Mouse (Mus musculus): Measurements from ENCODE around the gene Osbpl8.

Gene Osbpl8

DNA sequence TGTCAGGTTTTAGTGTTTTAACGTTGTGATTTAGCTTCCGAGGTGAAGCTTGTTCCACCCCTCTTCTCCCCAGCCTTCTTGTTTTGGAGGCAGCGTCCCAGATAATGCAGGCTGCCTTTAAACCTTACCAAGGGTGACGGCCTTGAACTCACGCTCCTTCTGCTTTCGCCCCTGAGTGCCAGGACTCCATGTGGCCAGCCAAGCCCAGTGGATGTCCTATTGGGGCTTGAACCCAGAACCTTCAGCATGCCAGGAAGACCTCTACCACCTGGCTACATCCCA is 70.7 kb downstream of the Osbpl8 start:
- DNase-seq (ENCODE audit: low spot score) = no peak

- DNase-seq (ENCODE audit: low spot score) = no peak
Measured at GRCm38 (mm10) chr10:111237434-111237833, 72.9 kb downstream of the Osbpl8 start.

- DNase-seq (ENCODE audit: low spot score) = no peak
Measured at GRCm38 (mm10) chr10:111242677-111243076, 78.1 kb downstream of the Osbpl8 start.

DNA sequence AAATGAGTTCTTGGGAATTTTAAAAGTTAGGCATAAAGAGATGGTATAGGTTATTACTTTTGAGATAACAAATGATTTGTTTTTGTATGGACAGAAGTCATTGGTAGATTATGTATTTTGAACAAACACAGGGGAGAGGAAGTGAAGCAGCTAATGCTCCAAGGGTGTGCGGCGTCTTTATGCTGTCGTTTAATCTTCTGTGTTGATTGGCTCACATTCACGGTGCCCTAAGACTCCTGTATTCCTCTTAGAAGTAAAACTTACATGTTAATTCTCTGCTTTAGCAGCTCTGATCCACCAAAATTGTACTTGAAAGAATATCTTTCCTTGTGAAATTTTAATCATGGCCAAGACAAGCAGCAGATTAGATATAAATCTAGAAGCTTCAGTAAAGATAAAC is 83.1 kb downstream of the Osbpl8 start:
- DNase-seq (ENCODE audit: low spot score) = no peak

DNA sequence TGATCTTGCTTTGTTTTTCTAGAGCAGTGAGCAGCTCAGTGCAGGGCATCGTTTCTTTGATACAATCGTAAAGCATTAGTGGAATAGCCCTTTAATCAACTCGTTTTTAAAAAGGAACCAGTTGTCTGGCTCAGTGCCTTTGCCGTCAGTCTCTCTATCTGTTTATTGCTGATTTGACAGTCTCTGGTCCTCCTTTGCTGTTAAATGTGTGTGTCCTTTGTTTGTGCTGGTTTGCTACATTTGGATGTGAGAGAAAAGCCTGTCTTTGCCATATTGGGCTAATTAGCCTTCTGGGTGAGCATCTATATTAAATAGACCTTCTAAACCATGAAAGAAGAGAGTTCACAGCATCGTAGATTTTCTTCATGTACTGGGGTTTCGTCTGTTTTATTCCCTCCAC is 83.6 kb downstream of the Osbpl8 start:
- no peak for DNase-seq (ENCODE audit: low spot score)

DNA sequence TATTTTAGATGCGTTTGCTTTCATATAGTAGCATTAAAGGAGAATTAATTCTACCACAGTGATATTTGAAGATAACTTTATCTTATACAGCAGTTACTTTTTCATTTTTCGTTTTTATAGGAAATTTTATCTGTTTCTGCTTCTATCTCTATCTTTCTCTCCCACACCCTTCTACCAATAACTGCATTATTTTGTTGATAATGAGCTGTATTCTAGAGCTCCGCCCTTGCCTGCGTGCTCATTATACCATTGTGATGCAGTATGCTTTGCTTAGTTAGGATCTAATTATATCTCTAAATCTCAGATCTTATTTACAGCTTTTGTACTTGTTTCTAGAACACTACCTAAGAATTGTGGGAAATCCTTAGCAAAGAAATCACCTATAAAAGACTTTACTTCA is 85.6 kb downstream of the Osbpl8 start:
- no peak for DNase-seq (ENCODE audit: low spot score)

GRCm38 (mm10) chr10:111251666-111252065 is 87.1 kb downstream of the Osbpl8 start:
- DNase-seq (ENCODE audit: low spot score) = no peak

- no peak for DNase-seq (ENCODE audit: low spot score)
Measured at GRCm38 (mm10) chr10:111255228-111255627, 90.7 kb downstream of the Osbpl8 start.

- no peak for DNase-seq (ENCODE audit: low spot score)
Measured at GRCm38 (mm10) chr10:111256156-111256555, 91.6 kb downstream of the Osbpl8 start.

DNA sequence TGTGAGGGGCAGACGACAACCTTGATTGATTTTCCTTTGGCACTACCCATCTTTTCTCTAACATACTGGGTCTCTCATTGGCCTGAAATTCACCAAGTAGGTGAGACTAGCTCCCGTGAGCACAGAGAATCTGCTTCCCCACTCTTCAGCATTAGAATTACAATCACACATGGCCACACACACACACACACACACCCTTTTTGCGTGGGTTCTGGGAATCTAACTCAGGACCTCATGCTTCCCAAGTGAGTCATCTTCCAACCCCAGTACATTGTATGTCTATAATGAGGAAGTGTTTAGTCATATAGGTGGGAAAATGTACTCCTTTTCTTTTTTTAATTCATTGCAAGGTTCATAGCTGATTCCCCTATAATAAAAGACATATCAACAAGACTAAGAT is 92.8 kb downstream of the Osbpl8 start:
- DNase-seq (ENCODE audit: low spot score) = no peak

- no peak for DNase-seq (ENCODE audit: low spot score)
Measured at GRCm38 (mm10) chr10:111258256-111258655, 93.7 kb downstream of the Osbpl8 start.

- DNase-seq (ENCODE audit: low spot score) = no peak
Measured at GRCm38 (mm10) chr10:111271687-111272086, 107.1 kb downstream of the Osbpl8 start.

- DNase-seq (ENCODE audit: low spot score) = no peak
Measured at GRCm38 (mm10) chr10:111272905-111273304, 108.4 kb downstream of the Osbpl8 start.

DNA sequence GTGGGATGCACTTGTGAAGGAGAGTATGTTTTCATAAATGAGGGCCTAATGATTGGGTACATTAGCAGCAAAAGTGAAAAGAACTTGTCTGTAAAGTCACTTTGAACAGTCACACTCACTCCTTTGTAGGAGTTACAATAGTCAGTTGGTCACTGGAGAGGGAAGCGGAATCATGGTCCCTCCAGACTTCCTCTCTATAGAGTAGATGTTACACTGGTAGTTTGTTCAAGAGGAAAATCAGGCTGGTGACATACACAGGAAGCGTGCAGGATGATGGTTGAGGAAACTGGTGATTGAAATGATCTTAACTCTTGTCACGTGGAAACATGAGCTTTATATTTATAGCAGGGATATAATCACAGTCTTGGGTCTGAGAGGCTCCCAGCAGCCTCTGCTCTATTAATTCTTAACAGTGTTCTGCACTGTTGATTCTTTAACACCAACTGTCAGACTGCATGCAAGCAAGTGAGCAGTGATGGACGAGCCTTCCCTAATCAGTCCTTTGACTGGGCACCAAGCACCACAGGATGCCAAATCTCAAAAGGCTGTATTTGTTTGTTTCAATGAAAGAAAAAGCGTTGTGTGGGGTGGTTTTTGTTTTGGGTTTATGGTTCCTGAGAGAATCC is 109.0 kb downstream of the Osbpl8 start:
- no peak for DNase-seq (ENCODE audit: low spot score)

DNA sequence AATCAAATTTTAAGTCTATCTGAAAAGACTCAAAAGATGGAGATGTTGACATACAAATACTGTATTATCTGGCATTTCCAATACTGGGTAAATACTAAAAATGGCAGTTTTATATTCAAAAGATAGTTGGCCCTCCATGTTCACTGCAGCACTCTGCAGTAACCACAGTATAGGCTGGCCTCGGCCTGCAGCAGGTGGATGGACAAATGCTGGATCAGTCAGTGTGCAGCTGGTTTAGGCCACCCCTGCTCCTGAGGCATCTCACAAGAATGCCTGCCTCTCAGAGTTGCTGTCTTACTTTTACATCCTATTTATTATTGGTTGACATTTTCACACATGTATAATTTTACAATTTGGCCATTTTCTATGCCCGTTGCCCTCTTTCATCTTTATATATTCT is 111.3 kb downstream of the Osbpl8 start:
- no peak for DNase-seq (ENCODE audit: low spot score)

DNA sequence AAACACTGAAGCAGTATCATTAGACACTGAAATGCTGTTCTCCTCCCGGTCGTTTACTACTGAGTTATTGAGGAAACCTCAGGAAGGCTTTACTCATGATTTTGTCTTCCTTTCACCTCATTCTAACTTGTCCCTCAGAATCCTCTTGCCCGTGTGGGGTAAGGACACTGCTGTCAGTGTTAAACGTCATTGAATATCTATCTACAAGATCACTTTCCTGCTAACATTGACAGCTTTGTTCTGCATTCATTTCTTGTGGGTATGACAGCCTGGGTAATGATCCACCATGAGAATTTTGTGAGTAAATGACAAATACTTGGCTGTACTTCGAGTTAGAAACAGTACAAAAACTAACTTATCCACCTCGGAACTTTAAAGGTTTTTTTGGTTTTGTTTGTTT is 133.1 kb downstream of the Osbpl8 start:
- no peak for DNase-seq (ENCODE audit: low spot score)

DNA sequence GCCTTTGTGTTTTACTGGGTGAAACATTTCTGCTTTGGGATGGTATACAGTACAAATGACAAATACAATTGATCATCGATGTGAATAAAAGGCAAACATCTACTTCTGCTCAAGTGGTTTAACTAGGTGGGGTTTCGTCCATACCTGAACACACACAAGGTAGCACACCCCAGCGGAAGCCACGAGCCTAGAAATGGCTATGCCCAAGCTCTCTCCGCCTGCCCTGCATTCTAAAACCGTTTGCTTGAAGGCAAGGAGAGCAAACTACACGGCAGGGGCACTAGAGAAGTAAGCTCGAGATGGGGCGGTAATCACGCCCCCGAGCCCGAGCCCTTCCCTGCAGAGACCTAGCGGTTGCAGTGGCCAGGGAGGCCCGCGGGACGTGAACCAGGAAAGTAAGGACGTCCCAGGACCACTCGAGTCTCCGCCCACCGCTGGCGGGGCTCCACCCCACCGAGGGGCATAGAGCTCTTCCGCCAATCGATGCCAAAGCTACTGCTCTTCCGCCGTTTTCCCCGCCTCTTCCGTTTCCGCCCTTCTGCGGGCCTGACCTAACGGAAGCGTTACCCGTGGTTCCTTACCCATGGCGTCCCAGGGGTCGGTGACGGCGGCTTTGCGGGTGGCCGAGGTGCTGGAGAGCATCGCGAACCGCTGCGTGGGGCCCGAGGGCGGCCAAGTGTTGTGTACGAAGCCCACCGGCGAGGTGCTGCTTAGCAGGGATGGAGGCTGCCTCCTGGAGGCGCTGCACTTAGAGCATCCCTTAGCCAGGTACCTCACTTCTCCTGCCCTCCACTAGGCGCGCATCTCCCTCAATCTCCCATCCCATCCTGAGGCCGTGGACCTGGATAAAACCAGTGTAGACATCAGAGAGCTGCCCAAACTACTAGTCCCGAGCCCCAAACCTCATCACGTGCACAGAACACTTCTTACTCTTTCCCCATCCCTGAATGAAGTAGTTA is 133.9 kb downstream of the Osbpl8 start, which contains the start of gene Bbs10:
Bbs10 (plus strand) TSS at position 540 of the 959 bp plus-strand sequence.
- peak; percentile 96 for DNase-seq (ENCODE audit: low spot score)

DNA sequence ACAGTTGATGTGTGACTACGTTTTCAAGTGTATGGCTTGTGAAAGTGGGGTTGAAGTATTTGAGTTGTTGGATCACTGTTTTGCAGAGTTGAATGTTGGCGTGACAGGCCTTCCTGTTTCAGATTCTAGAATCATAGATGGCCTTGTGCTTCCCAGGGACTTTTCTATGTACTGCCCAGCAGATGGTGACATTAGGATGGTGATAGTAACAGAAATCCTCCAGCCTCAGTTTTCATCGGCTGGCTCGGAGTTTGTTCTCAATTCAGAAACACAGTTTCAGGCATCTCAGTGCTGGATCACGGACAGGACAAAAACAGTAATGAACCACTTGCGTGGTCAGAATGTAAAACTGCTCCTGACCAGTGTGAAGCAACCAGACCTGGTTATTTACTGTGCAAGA is 135.0 kb downstream of the Osbpl8 start:
- no peak for DNase-seq (ENCODE audit: low spot score)

- DNase-seq (ENCODE audit: low spot score) = no peak
Measured at GRCm38 (mm10) chr10:111301041-111301440, 136.5 kb downstream of the Osbpl8 start.

GRCm38 (mm10) chr10:111302486-111302885 is 137.9 kb downstream of the Osbpl8 start:
- DNase-seq (ENCODE audit: low spot score) = no peak

DNA sequence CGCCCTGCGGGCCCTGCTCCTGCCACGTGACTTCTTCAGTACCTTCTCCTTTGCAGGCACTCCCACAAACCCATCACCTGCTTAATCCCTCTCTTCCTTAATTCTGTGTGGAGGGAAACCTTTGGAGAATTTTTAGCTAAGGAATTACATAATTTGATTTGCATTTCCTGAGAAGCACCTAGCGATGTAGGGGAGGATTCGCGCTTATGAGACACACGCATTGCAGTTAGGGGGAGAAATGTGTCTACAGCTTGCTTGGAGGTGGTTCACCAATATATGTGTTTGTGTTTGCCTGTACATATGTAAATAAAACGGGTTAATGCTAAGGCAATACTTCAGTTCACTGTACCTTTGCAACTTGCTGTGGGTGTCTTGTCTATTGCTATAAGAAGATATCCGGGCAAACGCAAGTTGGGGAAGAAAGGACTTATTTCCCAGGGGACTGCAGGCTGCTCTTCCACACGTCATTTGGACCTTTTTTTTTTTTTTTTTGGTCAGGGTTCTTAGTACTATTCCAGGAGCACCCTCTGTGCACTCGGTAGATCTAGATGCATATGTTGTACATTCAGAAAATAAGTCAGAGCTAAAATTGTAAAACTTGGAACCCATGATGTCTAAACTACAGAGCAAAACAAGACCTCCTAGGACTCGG is 144.4 kb downstream of the Osbpl8 start:
- no peak for DNase-seq (ENCODE audit: low spot score)

DNA sequence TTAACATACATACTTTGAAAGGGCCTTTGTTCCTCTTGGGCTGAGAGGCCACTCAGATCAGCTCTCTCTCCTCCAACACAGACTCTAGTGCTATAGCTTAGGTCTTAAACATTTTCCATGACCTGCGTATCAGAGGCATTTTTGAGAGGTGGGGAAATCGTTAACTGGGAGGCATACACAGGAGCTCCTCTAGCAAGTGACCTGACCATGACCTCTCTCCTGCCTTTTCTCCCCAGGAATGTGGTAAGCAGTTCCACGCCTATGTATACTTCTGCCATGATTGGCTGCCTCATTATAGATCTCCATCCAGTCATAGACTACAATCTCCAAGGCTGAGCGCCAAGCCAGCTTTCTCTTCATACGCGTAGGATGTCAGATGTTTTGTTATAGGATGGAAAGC is 148.7 kb downstream of the Osbpl8 start:
- DNase-seq (ENCODE audit: low spot score) = no peak

Measured in urinary bladder, postnatal 14 days (tissue).